Mouse (Mus musculus): ENCODE measurements around the gene Nudt22.

Nudt22 gene

GRCm38 (mm10) chr19:6949951-6950350 lies 46.0 kb downstream of the Nudt22 start:
- no peak for DNase-seq (ENCODE audit: low read depth, low spot score)

- no peak for DNase-seq (ENCODE audit: low read depth, low spot score)
Observed at GRCm38 (mm10) chr19:6949532-6949931, 46.4 kb downstream of the Nudt22 start.

GRCm38 (mm10) chr19:6948186-6948585 lies 47.7 kb downstream of the Nudt22 start:
- DNase-seq (ENCODE audit: low read depth, low spot score): no peak

- DNase-seq (ENCODE audit: low read depth, low spot score): no peak
Observed at GRCm38 (mm10) chr19:6947742-6948141, 48.2 kb downstream of the Nudt22 start.

- DNase-seq (ENCODE audit: low read depth, low spot score): no peak
Observed at GRCm38 (mm10) chr19:6943709-6944108, 52.2 kb downstream of the Nudt22 start.

Data from A20 (cell line).